ENCODE assay signal across 7 mouse cellular contexts in genomic region chr16:23519771-23520170, GRCm38 (mm10). TPM values are rescaled to one million over a fixed set of nuclear protein-coding genes. Genes with fewer than 3 reads are reported as not detected.
A peak's percentile ranks its signal among the peaks of the same experiment; 100 is the strongest.
DNase-seq lines count a peak whose midpoint lies in the region; ATAC-seq and TF ChIP-seq lines count a peak whose summit lies in the region.

No protein-coding gene starts in this region.

- peak overlapping the region; percentile 92 for H3K9ac ChIP-seq in liver, adult 2 months (ENCODE audit: low read depth, low read length)
- H3K9ac ChIP-seq in forebrain, embryonic 13.5 days: peak overlapping the region; percentile 85
- no peak overlapping the region for H3K9ac ChIP-seq in limb, embryonic 11.5 days (ENCODE audit: low read length)
- peak overlapping the region; percentile 69 for H3K9ac ChIP-seq in neural tube, embryonic 14.5 days (replicated peaks; ENCODE audit: low read depth, low read length)

- H3K4me2 ChIP-seq in forebrain, embryonic 13.5 days: peak overlapping the region; percentile 74
- H3K4me2 ChIP-seq in limb, embryonic 11.5 days (ENCODE audit: low read depth, severe bottlenecking): peak overlapping the region; percentile 56
- H3K4me2 ChIP-seq in neural tube, embryonic 14.5 days (ENCODE audit: low read depth, low read length): peak overlapping the region; percentile 64

- WGBS in liver, adult 2 months: 0% methylated on average over 1 of the region's 1 CpGs
- WGBS in forebrain, embryonic 13.5 days: 6% methylated on average over 1 of the region's 1 CpGs
- 10% methylated on average over 1 of the region's 1 CpGs for WGBS in limb, embryonic 11.5 days
- WGBS in neural tube, embryonic 14.5 days: 22% methylated on average over 1 of the region's 1 CpGs

- peaks cover 17% of the 10 kb centered on the region; the same call in 1 of the 2 replicates for H3K79me2 ChIP-seq in liver, adult 2 months (ENCODE audit: control insufficient read depth, insufficient read depth, low read length)

- H3K36me3 ChIP-seq in liver, adult 2 months (ENCODE audit: control insufficient read depth, insufficient read depth, low read length): peaks cover 4% of the 10 kb centered on the region; the same call in 1 of the 2 replicates
- no peaks in the 10 kb centered on the region for H3K36me3 ChIP-seq in forebrain, embryonic 13.5 days (ENCODE audit: poor library complexity, severe bottlenecking)
- H3K36me3 ChIP-seq in limb, embryonic 11.5 days (ENCODE audit: control insufficient read depth, insufficient read depth, low read length): no peaks in the 10 kb centered on the region
- H3K36me3 ChIP-seq in neural tube, embryonic 14.5 days (ENCODE audit: control insufficient read depth, insufficient read depth, low read length): no peaks in the 10 kb centered on the region

- DNase-seq in liver, adult 2 months (ENCODE audit: extremely low read depth, low read depth, low spot score): no peak
- DNase-seq in liver: no peak
- DNase-seq in limb, embryonic 11.5 days (ENCODE audit: low spot score): no peak
- DNase-seq in embryo, embryonic 10.5 days (ENCODE audit: low spot score): no peak

- H3K4me3 ChIP-seq in liver, adult 2 months (ENCODE audit: insufficient read depth, low read depth, low read length): peak overlapping the region; percentile 84
- peak overlapping the region; percentile 60 for H3K4me3 ChIP-seq in forebrain, embryonic 13.5 days
- H3K4me3 ChIP-seq in limb, embryonic 11.5 days (ENCODE audit: low read depth, low read length): no peak overlapping the region
- H3K4me3 ChIP-seq in neural tube, embryonic 14.5 days (ENCODE audit: low read depth, low read length): peak overlapping the region; percentile 42

- H3K4me1 ChIP-seq in liver, adult 2 months (ENCODE audit: control insufficient read depth, insufficient read depth, low read length): peaks cover 38% of the 10 kb centered on the region
- H3K4me1 ChIP-seq in forebrain, embryonic 13.5 days: peaks cover 79% of the 10 kb centered on the region
- H3K4me1 ChIP-seq in limb, embryonic 11.5 days (ENCODE audit: control insufficient read depth, insufficient read depth, low read length): peaks cover 15% of the 10 kb centered on the region; the same call in 1 of the 2 replicates
- H3K4me1 ChIP-seq in neural tube, embryonic 14.5 days (ENCODE audit: control insufficient read depth, insufficient read depth, low read length): peaks cover 28% of the 10 kb centered on the region

- no peak for ATAC-seq in forebrain, embryonic 13.5 days
- ATAC-seq in limb, embryonic 11.5 days (ENCODE audit: insufficient number of reproducible peaks, low FRiP score, low TSS enrichment, low read depth): no peak
- no peak for ATAC-seq in neural tube, embryonic 14.5 days (ENCODE audit: low read depth)
- no peak for ATAC-seq in CD4-positive, CD25-positive, alpha-beta regulatory T cell, adult 4 months

- no peaks in the 10 kb centered on the region for H3K27me3 ChIP-seq in liver, adult 2 months (ENCODE audit: control insufficient read depth, insufficient read depth, low read length)
- no peaks in the 10 kb centered on the region for H3K27me3 ChIP-seq in forebrain, embryonic 13.5 days
- no peaks in the 10 kb centered on the region for H3K27me3 ChIP-seq in limb, embryonic 11.5 days (ENCODE audit: control insufficient read depth, insufficient read depth, low read length)
- no peaks in the 10 kb centered on the region for H3K27me3 ChIP-seq in neural tube, embryonic 14.5 days (ENCODE audit: control insufficient read depth, insufficient read depth, low read length)

- TF ChIP-seq CTCF in liver, adult 2 months (IDR thresholded peaks at IDR 0.05; ENCODE audit: low read depth, low read length): no peak

- H3K27ac ChIP-seq in liver, adult 2 months (replicated peaks; ENCODE audit: insufficient read depth, low read depth, low read length): peak overlapping the region; percentile 96
- peak overlapping the region; percentile 98 for H3K27ac ChIP-seq in forebrain, embryonic 13.5 days
- 0 out of 2 replicates have a peak overlapping the region, but pooled peaks have one; percentile 43 for H3K27ac ChIP-seq in limb, embryonic 11.5 days (replicated peaks; ENCODE audit: low read depth, low read length)
- peak overlapping the region; percentile 91 for H3K27ac ChIP-seq in neural tube, embryonic 14.5 days (ENCODE audit: low read depth, low read length)

- TF ChIP-seq POLR2A in liver, adult 2 months (IDR thresholded peaks at IDR 0.05; ENCODE audit: extremely low read depth, insufficient read depth, low read length): no peak

- H3K9me3 ChIP-seq in forebrain, embryonic 13.5 days (replicated peaks): no peaks in the 10 kb centered on the region
- H3K9me3 ChIP-seq in limb, embryonic 11.5 days (ENCODE audit: control insufficient read depth, low read length): no peaks in the 10 kb centered on the region
- no peaks in the 10 kb centered on the region for H3K9me3 ChIP-seq in neural tube, embryonic 14.5 days (ENCODE audit: control insufficient read depth, low read length)

RNA-seq across cellular contexts. Expression of gene Rtp4, which starts 0.3 kb away (rescaled TPM):
- total RNA-seq in liver, adult 2 months (2014; rRNA removed): 11.3 and 16.9 TPM in 2 replicates
- 14.2 and 25.2 TPM in 2 replicates for polyA plus RNA-seq in liver, adult 2 months (2012; rRNA removed)
- 2.3 and 3.3 TPM in 2 replicates for polyA plus RNA-seq in forebrain, embryonic 13.5 days (2015; fragmentation: Nextera tagmentation; extraction: Ambion mirVana)
- 2.0 TPM in 2 replicates for polyA plus RNA-seq in limb, embryonic 11.5 days (2014; fragmentation: Nextera tagmentation; extraction: Ambion mirVana)
- 1.6 and 3.1 TPM in 2 replicates for polyA plus RNA-seq in neural tube, embryonic 14.5 days (2014; fragmentation: Nextera tagmentation; extraction: Ambion mirVana)
- 100 to 1,000 TPM; 169 to 171 TPM for polyA plus RNA-seq in CD4-positive, CD25-positive, alpha-beta regulatory T cell, adult 4 months (2017; shearing (Covaris generic))

RNA-seq across cellular contexts. Expression of gene Masp1, which starts 0.8 kb away (rescaled TPM):
- total RNA-seq in liver, adult 2 months (2014; rRNA removed): 71.1 and 83.3 TPM in 2 replicates
- 53.7 and 61.3 TPM in 2 replicates for polyA plus RNA-seq in liver, adult 2 months (2012; rRNA removed)
- 53.5 and 55.9 TPM in 2 replicates for polyA plus RNA-seq in forebrain, embryonic 13.5 days (2015; fragmentation: Nextera tagmentation; extraction: Ambion mirVana)
- polyA plus RNA-seq in limb, embryonic 11.5 days (2014; fragmentation: Nextera tagmentation; extraction: Ambion mirVana): 2.4 and 2.9 TPM in 2 replicates
- polyA plus RNA-seq in neural tube, embryonic 14.5 days (2014; fragmentation: Nextera tagmentation; extraction: Ambion mirVana): 31.5 and 35.6 TPM in 2 replicates
- polyA plus RNA-seq in CD4-positive, CD25-positive, alpha-beta regulatory T cell, adult 4 months (2017; shearing (Covaris generic)): not detected

Comparison
In these comparisons a context has a peak if more than half of its experiments do, and no peak if none do; other contexts are left out.
1. H3K27ac ChIP-seq: peak in every context shown above with its lines; median percentile 98 in forebrain, embryonic 13.5 days; 96 in liver, adult 2 months; 91 in neural tube, embryonic 14.5 days; 43 in limb, embryonic 11.5 days.